Mouse (Mus musculus) urinary bladder, adult 18-20 months (tissue): ENCODE data around the gene Creb5.

ENCODE experiments used
- DNase-seq, 2 experiments: peaks; one replicate each; pipeline ENCODE4 v3.0.0; 2022; ENCODE audit warnings: low spot score in 2 of 2, mixed read lengths in 2 of 2

Creb5 gene

GRCm38 (mm10) chr6:53490917-53491316 is 203.8 kb downstream of the Creb5 start:
- DNase-seq, result no peak

- DNase-seq, result no peak
Observed at GRCm38 (mm10) chr6:53491331-53491730, 204.3 kb downstream of the Creb5 start.

- no peak for DNase-seq
Observed at GRCm38 (mm10) chr6:53493864-53494263, 206.8 kb downstream of the Creb5 start.

- no peak for DNase-seq
Observed at GRCm38 (mm10) chr6:53495667-53496066, 208.6 kb downstream of the Creb5 start.

- no peak for DNase-seq
Observed at GRCm38 (mm10) chr6:53496325-53496753, 209.3 kb downstream of the Creb5 start.

- DNase-seq, result peak; percentile 12 to 49
Observed at GRCm38 (mm10) chr6:53497904-53498536, 210.9 kb downstream of the Creb5 start.

- no peak for DNase-seq
Observed at GRCm38 (mm10) chr6:53499621-53500295, 212.7 kb downstream of the Creb5 start.

GRCm38 (mm10) chr6:53501236-53501635 is 214.2 kb downstream of the Creb5 start:
- no peak for DNase-seq

GRCm38 (mm10) chr6:53506947-53507564 is 220.0 kb downstream of the Creb5 start:
- DNase-seq, result no peak

- no peak for DNase-seq
Observed at GRCm38 (mm10) chr6:53508847-53509494, 221.9 kb downstream of the Creb5 start.

- DNase-seq, result no peak
Observed at GRCm38 (mm10) chr6:53510005-53510404, 222.9 kb downstream of the Creb5 start.

GRCm38 (mm10) chr6:53512226-53512625 is 225.2 kb downstream of the Creb5 start:
- no peak for DNase-seq

GRCm38 (mm10) chr6:53513380-53513779 is 226.3 kb downstream of the Creb5 start:
- DNase-seq, result no peak

GRCm38 (mm10) chr6:53514862-53515261 is 227.8 kb downstream of the Creb5 start:
- DNase-seq, result no peak

- DNase-seq, result no peak
Observed at GRCm38 (mm10) chr6:53515611-53516010, 228.5 kb downstream of the Creb5 start.

GRCm38 (mm10) chr6:53517371-53517945 is 230.4 kb downstream of the Creb5 start:
- DNase-seq, result peak in 1 of 2 experiments; percentile 14

- DNase-seq, result peak; percentile 12 to 26
Observed at GRCm38 (mm10) chr6:53523743-53524497, 236.8 kb downstream of the Creb5 start.

GRCm38 (mm10) chr6:53526460-53526859 is 239.4 kb downstream of the Creb5 start:
- DNase-seq, result no peak

GRCm38 (mm10) chr6:53530742-53531141 is 243.7 kb downstream of the Creb5 start:
- DNase-seq, result no peak

GRCm38 (mm10) chr6:53531461-53531860 is 244.4 kb downstream of the Creb5 start:
- DNase-seq, result no peak

- DNase-seq, result no peak
Observed at GRCm38 (mm10) chr6:53537530-53537929, 250.5 kb downstream of the Creb5 start.
